Mouse (Mus musculus): ENCODE data around the gene Cdv3.

Gene Cdv3

DNA sequence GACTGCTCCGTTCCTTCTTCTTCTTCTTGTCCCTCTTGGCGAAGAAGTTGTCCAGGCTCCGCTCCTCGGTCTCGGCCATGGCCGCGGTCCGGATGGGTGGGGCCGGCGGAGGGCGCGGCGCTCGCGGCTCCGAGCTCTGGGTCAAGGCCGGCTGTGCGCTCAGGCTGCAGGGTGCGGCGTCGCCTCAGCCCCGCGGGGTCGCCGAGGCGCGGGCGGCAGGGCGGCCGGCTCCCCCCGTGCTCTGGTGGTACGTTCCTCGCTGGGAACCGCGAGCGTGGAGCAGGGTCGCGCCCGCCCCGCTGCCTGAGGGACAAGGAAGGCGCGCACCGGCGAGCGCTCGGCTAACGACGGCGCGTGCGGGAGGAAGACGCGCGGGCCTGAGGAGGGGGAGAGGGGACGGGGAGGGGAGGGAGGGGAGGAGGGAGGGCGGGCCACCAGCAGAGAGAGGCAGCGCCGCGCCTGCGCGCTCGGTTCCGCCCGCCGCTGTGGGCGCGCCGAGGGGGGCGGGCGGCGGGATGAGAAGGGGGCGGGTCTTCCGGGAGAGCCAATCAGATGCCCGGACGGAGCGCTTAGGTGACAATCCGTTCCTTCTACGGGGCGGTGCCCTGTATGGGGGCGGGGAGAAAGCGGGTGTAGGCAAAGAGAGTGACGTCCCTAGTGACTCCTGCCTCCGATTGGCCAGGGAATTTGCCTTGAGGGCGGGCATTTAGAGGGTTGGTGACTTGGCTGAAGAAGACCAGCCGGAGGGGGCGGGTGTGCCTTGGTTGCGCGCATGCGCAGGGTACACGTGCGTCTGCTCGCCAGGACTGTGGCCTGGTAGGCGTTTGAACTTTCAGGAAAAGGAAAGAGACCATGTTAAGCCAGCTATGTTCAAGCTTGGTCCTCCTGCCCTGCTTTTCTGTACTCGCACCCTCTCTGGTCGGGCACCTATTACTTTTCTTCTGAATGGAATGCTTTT is at the start of gene Cdv3:
TSS of gene Cdv3 (minus strand) at position 551 of the 958 bp plus-strand sequence.
- peak; percentile 100 for DNase-seq (ENCODE audit: low read depth, low spot score)

DNA sequence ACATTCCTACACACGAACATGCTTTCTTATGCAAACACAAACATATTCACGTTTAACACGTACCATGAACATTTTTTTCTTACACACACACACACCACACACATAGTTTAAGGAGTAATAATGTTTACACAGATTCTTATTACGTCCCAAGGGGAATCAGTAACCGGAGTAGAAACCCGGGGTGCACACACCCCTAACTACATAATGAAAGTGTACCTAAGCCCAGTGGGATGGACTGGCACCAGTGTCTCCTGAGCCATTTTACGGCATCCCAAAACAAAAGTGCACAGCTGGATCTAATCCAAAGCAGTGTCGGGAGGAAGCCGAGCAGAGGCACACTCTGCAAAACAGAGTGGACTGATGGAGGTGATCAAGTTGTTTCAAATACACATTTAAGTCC is 47.8 kb upstream of the Cdv3 start:
- DNase-seq (ENCODE audit: low read depth, low spot score) = no peak

DNA sequence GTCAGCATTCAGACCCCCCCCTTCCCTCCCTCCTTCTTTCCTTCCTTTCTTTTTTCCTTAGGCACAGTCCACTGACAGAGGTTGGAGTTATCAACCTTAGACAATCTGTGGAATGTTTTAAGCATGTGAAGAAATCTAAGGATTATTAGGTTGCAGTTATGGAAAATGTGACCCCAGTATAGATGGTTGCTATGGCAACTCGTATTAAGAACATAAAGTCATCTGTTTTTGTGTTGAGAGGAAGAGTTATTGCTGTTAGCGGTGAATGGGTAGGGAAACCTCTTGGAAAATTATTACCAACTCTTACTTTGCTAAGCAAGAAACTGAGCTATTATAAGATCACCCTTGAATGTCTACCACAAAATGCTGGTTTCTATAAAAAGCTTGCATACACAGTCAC is 43.5 kb upstream of the Cdv3 start:
- peak; percentile 39 for DNase-seq (ENCODE audit: low read depth, low spot score)

- no peak for DNase-seq (ENCODE audit: low read depth, low spot score)
Observed at GRCm38 (mm10) chr9:103408136-103408777, 42.6 kb upstream of the Cdv3 start.

- no peak for DNase-seq (ENCODE audit: low read depth, low spot score)
Observed at GRCm38 (mm10) chr9:103403331-103403973, 37.8 kb upstream of the Cdv3 start.

DNA sequence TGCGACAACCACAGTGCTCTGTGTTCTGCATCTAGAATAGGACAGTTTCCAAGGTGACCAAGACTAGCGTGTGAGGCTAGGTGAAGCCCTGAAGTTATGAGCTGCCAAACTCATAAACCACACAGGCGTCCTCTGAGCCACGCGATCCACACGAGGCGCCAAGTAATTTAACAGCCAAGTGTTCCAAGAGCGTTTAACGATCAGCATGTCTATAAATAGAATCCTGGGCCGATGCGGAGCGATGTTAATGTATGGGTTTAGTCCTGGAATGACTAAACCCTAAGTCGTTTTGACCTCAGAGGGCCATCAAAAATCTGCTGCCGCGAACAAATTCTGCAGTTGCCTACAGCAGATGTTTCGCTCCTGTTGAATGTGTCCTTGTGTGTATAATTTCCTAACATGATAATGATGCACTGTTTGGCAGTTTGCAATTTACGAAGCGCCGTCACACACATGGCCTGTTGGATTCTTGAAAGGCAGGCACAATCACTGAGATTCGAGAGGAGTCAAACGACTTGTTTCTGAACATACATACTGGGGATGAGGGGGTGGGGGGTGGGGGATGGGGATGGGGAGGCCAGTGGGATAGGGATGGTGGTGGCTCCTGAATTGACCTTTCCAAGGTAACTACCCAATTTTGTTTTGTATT is 33.0 kb upstream of the Cdv3 start:
- DNase-seq (ENCODE audit: low read depth, low spot score) = peak; percentile 63

- no peak for DNase-seq (ENCODE audit: low read depth, low spot score)
Observed at GRCm38 (mm10) chr9:103393256-103393655, 27.6 kb upstream of the Cdv3 start.

DNA sequence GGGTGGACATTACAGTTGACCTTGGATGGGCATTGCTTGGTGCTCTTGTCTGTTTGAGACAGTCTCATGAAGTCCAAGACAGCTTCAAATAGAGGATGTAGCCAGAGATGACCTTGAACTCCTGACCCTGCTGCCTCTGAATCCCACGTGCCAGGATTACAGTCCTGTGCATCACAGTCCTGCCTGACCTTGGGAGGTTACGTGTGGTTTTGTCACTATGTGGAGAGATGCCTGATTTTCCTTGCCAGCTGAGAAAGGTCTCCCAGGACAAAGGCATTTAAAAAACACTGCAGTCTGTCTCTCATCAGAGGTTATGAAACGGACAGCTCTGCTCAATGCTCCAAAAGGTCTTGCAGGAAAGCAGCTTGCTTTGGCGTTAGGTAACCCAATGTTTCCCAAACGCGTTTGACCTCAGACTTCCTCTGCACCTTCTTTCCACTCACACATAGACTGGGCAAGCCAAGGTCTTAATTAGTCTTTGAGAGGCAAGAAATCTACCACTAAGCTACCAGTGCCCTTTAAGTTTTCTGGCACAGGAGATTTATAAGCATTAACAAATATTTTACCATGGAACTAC is 26.2 kb upstream of the Cdv3 start:
- DNase-seq (ENCODE audit: low read depth, low spot score) = no peak

DNA sequence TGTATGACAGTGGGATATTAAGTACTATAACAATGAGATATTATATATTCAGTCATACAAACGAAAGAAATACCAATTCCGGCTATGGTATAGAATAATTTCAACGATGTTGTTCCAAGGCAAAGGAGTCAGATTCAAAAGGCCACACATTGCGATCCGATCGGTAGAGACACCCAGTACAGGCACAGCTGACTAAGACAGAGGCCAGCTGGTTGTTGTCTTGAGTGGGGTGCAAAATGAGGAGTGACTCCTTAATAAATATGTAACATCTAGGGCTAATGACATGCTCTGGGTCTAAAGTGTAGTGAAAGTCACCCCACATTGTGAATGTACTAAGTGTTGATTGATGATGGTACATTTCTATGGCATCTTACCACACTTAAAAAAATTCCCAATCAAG is 23.6 kb upstream of the Cdv3 start:
- no peak for DNase-seq (ENCODE audit: low read depth, low spot score)

- DNase-seq (ENCODE audit: low read depth, low spot score) = no peak
Observed at GRCm38 (mm10) chr9:103387011-103387653, 21.5 kb upstream of the Cdv3 start.

- DNase-seq (ENCODE audit: low read depth, low spot score) = no peak
Observed at GRCm38 (mm10) chr9:103386573-103386972, 20.9 kb upstream of the Cdv3 start.

- DNase-seq (ENCODE audit: low read depth, low spot score) = no peak
Observed at GRCm38 (mm10) chr9:103385600-103385999, 20.0 kb upstream of the Cdv3 start.

DNA sequence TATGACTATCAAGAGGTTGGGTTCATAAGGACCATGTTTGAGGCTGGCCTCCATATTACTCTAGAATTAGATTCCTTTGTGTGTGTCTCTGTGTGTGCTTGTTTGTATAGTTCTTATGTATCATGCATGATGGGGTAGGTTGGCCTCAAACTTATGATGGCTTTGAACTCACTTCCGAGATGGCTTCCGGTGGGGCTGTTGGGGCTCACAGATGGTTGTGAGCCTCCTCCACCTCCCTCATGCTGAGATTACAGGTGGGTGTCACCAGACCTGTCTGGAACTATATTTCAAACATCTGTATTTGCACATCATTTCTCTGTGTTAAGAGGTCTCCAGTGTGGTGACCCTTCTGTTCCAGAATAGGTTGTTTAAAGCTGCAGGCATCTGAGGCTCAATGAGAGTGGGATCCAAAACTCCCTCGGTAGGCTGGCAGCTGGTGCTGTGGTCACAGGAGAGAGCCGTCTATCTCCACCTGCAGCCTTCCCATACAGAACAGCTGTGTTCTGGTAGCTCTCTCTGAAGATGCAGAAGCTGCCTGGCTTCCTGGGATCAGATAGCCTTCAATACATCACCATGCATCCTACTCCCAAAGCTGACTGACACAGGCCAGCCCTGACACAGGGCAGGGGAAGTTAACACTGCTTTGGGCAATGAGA is 18.6 kb upstream of the Cdv3 start:
- DNase-seq (ENCODE audit: low read depth, low spot score) = no peak

- DNase-seq (ENCODE audit: low read depth, low spot score) = no peak
Observed at GRCm38 (mm10) chr9:103383576-103383975, 17.9 kb upstream of the Cdv3 start.

DNA sequence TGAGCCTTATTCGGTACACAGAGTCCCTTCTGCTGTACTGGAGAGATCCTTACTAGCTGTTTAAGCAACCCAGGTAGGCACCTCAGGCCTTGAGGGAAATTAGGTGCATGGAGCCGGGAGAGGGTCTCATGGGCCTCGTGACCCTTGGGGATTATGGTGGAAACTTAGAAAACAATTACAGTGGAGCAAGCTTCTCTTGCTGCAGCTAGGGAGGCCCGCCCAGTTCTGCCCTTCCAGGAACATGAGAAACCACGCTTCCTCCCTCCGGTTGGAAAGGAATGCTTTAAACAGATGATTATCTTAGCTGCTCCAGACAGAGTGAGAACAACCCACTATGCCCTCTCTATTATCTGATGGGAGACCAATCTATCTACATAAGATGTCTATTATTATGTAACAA is 17.3 kb upstream of the Cdv3 start:
- DNase-seq (ENCODE audit: low read depth, low spot score) = no peak

DNA sequence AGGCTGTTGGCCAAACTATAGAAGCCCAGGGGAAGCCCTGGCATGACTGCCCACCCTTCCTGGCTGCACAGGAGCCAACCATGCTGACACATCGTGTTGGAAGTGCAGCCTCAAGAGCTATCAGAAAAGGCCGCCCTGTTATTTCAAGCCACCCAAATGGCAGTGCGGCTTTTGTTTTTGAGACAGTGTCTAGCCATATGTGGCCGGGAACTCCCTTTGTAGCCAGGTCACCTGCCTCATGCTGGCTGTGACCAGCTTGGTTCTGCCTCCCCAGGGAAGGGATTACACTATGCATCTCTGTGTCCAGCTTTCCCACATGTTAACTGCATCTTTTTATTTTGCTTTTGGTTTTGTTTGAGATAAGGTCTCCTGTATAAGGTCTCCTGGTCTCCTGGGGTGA is 14.9 kb upstream of the Cdv3 start:
- DNase-seq (ENCODE audit: low read depth, low spot score) = no peak

DNA sequence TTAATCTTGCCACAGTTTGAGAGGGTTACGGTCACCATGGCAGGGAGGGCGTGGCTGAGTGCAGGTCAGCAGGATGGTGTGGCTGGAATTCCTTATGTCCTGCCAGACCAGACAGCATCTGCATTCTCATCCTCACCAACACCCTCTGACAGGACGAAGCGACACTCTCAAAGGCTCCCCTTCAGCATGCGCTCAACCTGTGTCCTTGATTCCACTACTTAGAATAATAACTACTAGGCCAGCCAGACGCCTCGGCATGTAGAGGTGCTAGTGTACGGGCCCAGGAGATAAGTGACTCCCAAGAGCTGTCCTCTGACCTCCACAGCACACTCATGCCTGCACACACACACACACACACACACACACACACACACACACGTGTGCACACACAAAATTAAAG is 13.6 kb upstream of the Cdv3 start:
- no peak for DNase-seq (ENCODE audit: low read depth, low spot score)

- DNase-seq (ENCODE audit: low read depth, low spot score) = no peak
Observed at GRCm38 (mm10) chr9:103378686-103379085, 13.0 kb upstream of the Cdv3 start.

DNA sequence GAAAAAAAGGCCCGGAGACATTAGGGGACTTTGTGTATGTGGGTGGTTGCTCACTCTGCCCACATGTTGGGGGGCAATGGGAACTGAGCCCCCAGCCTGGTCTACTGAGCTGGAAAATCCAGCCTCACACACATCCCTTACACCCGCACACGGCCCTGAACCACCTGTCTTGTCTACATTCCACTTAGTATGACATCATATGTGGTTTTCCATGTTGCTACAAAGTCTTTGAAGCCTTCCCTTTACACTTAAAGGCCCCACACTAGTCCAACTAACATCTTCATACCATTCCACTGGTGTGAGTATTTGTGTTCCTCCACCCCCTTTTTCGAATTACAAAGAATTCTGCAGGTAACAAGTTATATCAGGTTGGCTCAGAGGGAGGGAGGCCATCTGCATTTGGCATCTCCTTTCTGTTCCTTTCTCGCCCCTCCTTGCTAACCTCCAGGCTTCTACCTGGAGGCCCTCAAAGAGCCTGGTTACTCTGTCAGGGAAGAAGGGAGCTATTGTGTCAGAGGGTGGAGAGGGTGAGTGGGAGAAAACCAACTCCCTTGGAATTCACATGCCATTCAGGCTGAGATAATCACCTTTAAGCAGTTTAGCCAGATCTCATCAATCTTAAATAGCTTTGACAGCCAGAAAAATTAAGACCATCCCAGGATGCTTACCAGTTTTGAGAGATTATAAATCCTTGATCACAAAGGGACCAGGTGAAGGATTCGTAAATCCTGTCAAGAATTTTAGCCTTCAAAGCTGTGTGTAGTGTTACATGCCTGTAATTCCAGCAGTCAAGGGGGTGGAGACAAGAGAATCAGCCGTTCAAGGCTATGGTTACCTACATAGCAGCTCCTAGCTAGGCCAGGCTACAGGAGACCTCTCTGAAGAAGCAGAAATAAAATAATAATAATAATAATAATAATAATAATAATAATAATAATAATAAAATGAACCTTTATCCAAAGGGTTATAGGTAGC is 11.0 kb upstream of the Cdv3 start:
- no peak for DNase-seq (ENCODE audit: low read depth, low spot score)

Measured in brain, adult 2 months (tissue).